ENCODE assay signal across 17 mouse cellular contexts in the genomic region with DNA sequence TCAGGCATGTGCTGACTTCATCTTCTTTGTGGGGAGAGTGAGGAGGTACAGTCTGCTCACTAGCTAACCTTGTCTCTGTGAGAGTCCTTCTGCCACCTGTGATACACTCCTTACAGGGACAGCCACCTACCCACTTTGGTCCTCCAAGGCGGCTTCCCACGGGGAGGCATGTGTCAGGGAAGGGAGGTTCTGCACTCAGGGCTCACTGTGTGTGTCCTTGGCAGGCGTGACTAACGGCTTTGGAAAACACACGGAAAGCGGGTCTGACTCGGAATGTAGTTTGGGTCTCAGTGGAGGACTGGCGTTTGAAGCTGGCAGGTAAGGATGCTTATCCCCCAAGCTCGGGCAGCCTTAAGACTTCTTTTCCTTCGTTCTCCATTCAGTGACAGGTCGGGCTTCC. TPM values are rescaled to one million over a fixed set of nuclear protein-coding genes. Genes with fewer than 3 reads are reported as not detected.
DNase-seq lines count a peak whose midpoint lies in the region; ATAC-seq and TF ChIP-seq lines count a peak whose summit lies in the region.
"Had no signal": no experiment of that assay in that cellular context is flagged by ENCODE, and none has a peak within 500 bp of the region (broad histone marks: within the 10 kb centered on the region; RNA-seq: fewer than 3 reads in every experiment).

No protein-coding gene starts in this region.

- no peak for ATAC-seq in liver, embryonic 15.5 days (ENCODE audit: insufficient read depth)

- peak overlapping the region; percentile 80 for H3K4me2 ChIP-seq in liver, embryonic 15.5 days
- H3K4me2 ChIP-seq: heart, embryonic 15.5 days; hindbrain, embryonic 13.5 days; limb, embryonic 15.5 days; midbrain, embryonic 11.5 days; neural tube, embryonic 15.5 days had no signal

- TF ChIP-seq CTCF in left cerebral cortex, adult 2 months (IDR thresholded peaks at IDR 0.05): no peak

- H3K9me3 ChIP-seq in liver, embryonic 15.5 days (replicated peaks): no peaks in the 10 kb centered on the region
- H3K9me3 ChIP-seq: heart, embryonic 15.5 days; hindbrain, embryonic 13.5 days; limb, embryonic 15.5 days; neural tube, embryonic 15.5 days had no signal

- peak overlapping the region; percentile 69 for H3K9ac ChIP-seq in liver, embryonic 15.5 days
- H3K9ac ChIP-seq: heart, embryonic 15.5 days; hindbrain, embryonic 13.5 days; limb, embryonic 15.5 days; neural tube, embryonic 15.5 days had no signal

- H3K36me3 ChIP-seq in liver, embryonic 15.5 days (replicated peaks): peaks cover 100% of the 10 kb centered on the region

- H3K27ac ChIP-seq in left cerebral cortex, adult 2 months: peak overlapping the region; percentile 50; the same call in 1 of the 2 replicates
- H3K27ac ChIP-seq in liver, embryonic 15.5 days (replicated peaks): peak overlapping the region; percentile 99
- H3K27ac ChIP-seq: heart, embryonic 15.5 days; kidney, postnatal 0 days; limb, embryonic 15.5 days; neural tube, embryonic 15.5 days had no signal

- H3K4me3 ChIP-seq in left cerebral cortex, adult 2 months: no peak overlapping the region
- peak overlapping the region; percentile 59 for H3K4me3 ChIP-seq in liver, embryonic 15.5 days (replicated peaks)
- H3K4me3 ChIP-seq: heart, embryonic 15.5 days; hindbrain, embryonic 13.5 days; limb, embryonic 15.5 days; neural tube, embryonic 15.5 days had no signal

- peaks cover 86% of the 10 kb centered on the region for H3K4me1 ChIP-seq in liver, embryonic 15.5 days (replicated peaks)
- H3K4me1 ChIP-seq: hindbrain, embryonic 13.5 days; limb, embryonic 15.5 days; neural tube, embryonic 15.5 days had no signal

- H3K27me3 ChIP-seq in liver, embryonic 15.5 days: no peaks in the 10 kb centered on the region
- H3K27me3 ChIP-seq: heart, embryonic 15.5 days; hindbrain, embryonic 13.5 days; limb, embryonic 15.5 days; neural tube, embryonic 15.5 days had no signal

- DNase-seq in cerebellum, adult 9-10 months: peak; percentile 31
- DNase-seq in cerebellum, adult 11 months: no peak
- no peak for DNase-seq in left cerebral cortex, adult 2 months (ENCODE audit: extremely low spot score in 1 of 2, low spot score in 2 of 2)
- DNase-seq in left cerebral cortex, adult 8-10 months (ENCODE audit: low spot score in 2 of 2): no peak
- peak; percentile 30 for DNase-seq in brain, adult 2 months (ENCODE audit: low read depth, low spot score)
- no peak for DNase-seq in urinary bladder, postnatal 36 days (ENCODE audit: low spot score in 2 of 2)
- DNase-seq: embryo, embryonic 11 days; gastrocnemius, postnatal 14 days; thymus, postnatal 25 days had no signal

- intact Hi-C loops in left cerebral cortex, adult 2 months (cut with DNase I): no loop called here

- WGBS in liver, embryonic 15.5 days (ENCODE audit: insufficient replicate concordance): 56% methylated on average over 11 of the region's 11 CpGs

RNA-seq across cellular contexts. Expression of a gene that starts 22.9 kb away (rescaled TPM):
- 10 to 100 TPM; 49.1 to 49.5 TPM for total RNA-seq in left cerebral cortex, adult 2 months (2021)
- 10 to 100 TPM; 44.2 to 56.6 (median 52.6) TPM for total RNA-seq in left cerebral cortex, adult 8-10 months (2022)
- polyA plus RNA-seq in liver, embryonic 15.5 days (2015; fragmentation: Nextera tagmentation; extraction: Ambion mirVana): 74.7 and 78.4 TPM in 2 replicates

RNA-seq across cellular contexts. Expression of a gene that starts 34.5 kb away (rescaled TPM):
- under 1 TPM; 0.61 to 0.66 TPM for total RNA-seq in left cerebral cortex, adult 2 months (2021)
- 1 to 10 TPM in 3 of 4 experiments, under 1 TPM in 1; 0.91 to 1.4 (median 1.1) TPM for total RNA-seq in left cerebral cortex, adult 8-10 months (2022)
- polyA plus RNA-seq in liver, embryonic 15.5 days (2015; fragmentation: Nextera tagmentation; extraction: Ambion mirVana): 0.06 and 0.13 TPM in 2 replicates
- polyA plus RNA-seq: C2C12; heart, embryonic 15.5 days; hindbrain, embryonic 13.5 days; kidney, postnatal 0 days; midbrain, embryonic 11.5 days had no signal

RNA-seq across cellular contexts. Expression of a gene that starts 54.7 kb away (rescaled TPM):
- total RNA-seq in left cerebral cortex, adult 2 months (2021): 1 to 10 TPM; 1.6 to 1.7 TPM
- 1 to 10 TPM; 2.1 to 3.4 (median 2.7) TPM for total RNA-seq in left cerebral cortex, adult 8-10 months (2022)
- polyA plus RNA-seq in liver, embryonic 15.5 days (2015; fragmentation: Nextera tagmentation; extraction: Ambion mirVana): 7.3 and 8.9 TPM in 2 replicates
- polyA plus RNA-seq: C2C12 had no signal

Comparison
In these comparisons a context has a peak if more than half of its experiments do, and no peak if none do; other contexts are left out.
1. DNase-seq: peak in cerebellum, adult 9-10 months (single experiment) and brain, adult 2 months (single experiment); none in cerebellum, adult 11 months (single experiment), left cerebral cortex, adult 2 months (0 of 2), left cerebral cortex, adult 8-10 months (0 of 2) and urinary bladder, postnatal 36 days (0 of 2).